Mouse (Mus musculus): Measurements from ENCODE around the gene Fbxl17. TPM values are rescaled to one million over a fixed set of nuclear protein-coding genes. Genes with fewer than 3 reads are reported as not detected.

Gene Fbxl17
- total and polyA plus RNA-seq, 3 experiments, result 5.0 to 9.7 TPM; not detected in 1

DNA sequence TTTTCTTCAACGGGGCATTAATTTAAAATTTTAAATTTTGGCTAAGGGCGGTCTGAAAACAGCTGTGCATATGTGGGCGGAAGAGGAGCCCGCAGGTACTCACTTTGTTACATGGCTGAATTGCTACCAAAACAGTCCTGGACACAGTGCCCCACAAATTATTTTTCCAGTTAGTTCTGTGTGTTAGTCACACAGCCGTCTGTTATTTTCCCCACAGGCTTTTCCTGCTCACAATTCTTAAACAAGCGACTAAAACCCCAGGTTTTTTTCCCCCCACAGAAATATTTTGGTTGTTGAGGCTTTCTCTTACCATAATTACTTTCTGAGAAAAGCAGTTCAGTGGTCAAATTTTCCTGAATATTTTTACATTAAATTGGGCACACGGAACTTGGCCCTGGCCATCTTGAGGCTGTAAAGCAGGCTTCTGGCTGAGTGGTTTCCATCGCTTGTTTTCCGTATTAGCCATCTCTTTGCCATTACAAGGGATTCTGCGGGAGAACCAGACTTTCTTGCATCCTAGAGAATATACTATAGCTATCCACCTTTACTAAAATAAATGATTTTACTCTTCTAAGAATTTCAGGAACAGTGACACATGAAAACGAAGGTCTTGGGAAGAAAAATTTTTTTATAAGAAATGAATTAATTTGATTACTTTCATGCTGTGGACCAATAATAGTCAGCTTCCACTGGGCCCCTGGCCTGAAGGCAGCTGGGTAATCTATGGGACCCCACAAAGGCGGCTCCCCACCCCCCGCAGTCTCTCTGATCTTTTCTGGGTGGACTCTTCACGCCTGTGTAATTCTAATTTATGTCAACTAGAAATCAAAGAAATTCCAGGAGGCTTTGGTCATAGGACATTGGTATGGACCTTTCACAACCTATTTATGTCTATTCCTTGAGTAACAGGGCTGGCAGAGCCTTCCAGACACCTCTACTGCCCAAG is 424.5 kb downstream of the Fbxl17 start:
- Histone ChIP-seq H3K9ac (ENCODE audit: control insufficient read depth, low read depth, low read length, poor library complexity, severe bottlenecking) (no peak overlapping the region), H3K9me3 (replicated peaks; ENCODE audit: insufficient read depth, low read length) (no peaks in the 10 kb centered on the region), H3K27me3 (ENCODE audit: control insufficient read depth in 1 of 2, insufficient read depth in 2 of 2, low read length in 2 of 2) (no peaks in the 10 kb centered on the region), H3K79me2 (ENCODE audit: control insufficient read depth, insufficient read depth, low read length, poor library complexity) (no peaks in the 10 kb centered on the region), H3K36me3 (ENCODE audit: control insufficient read depth in 1 of 2, insufficient read depth in 2 of 2, low read length in 2 of 2) (no peaks in the 10 kb centered on the region), H3K27ac (ENCODE audit: control insufficient read depth, low read depth, low read length) (no peak overlapping the region), H3K4me1 (ENCODE audit: control insufficient read depth in 1 of 2, insufficient read depth in 2 of 2, low read length in 2 of 2) (no peaks in the 10 kb centered on the region), H3K4me3 (ENCODE audit: control insufficient read depth in 1 of 2, insufficient read depth in 1 of 2, low read depth in 2 of 2, low read length in 2 of 2) (no peak overlapping the region)
- no peak for TF ChIP-seq ZNF384 (IDR thresholded peaks at IDR 0.05; ENCODE audit: low read depth, low read length)
- no peak for TF ChIP-seq POLR2AphosphoS2 (IDR thresholded peaks at IDR 0.05; ENCODE audit: low read length)
- TF ChIP-seq TCF12 (IDR thresholded peaks at IDR 0.05; ENCODE audit: low read depth, low read length), result no peak
- no peak for TF ChIP-seq GATA1 (IDR thresholded peaks at IDR 0.05; ENCODE audit: low read depth, low read length)
- TF ChIP-seq BHLHE40 (IDR thresholded peaks at IDR 0.05; ENCODE audit: borderline replicate concordance, low read depth, low read length), result no peak
- TF ChIP-seq CTCF (IDR thresholded peaks at IDR 0.05 in 2 of 3, conservative IDR thresholded peaks at IDR 0.05 in 1 of 3; ENCODE audit: control insufficient read depth in 1 of 3, insufficient read depth in 1 of 3, low read depth in 2 of 3, low read length in 3 of 3, poor library complexity in 1 of 3, severe bottlenecking in 1 of 3), result no peak
- no peak for TF ChIP-seq CHD2 (IDR thresholded peaks at IDR 0.05; ENCODE audit: low read length)
- TF ChIP-seq POLR2A (IDR thresholded peaks at IDR 0.05; ENCODE audit: control insufficient read depth in 1 of 2, insufficient read depth in 1 of 2, low read depth in 1 of 2, low read length in 2 of 2, poor library complexity in 1 of 2), result no peak
- no peak for TF ChIP-seq MYC (IDR thresholded peaks at IDR 0.05; ENCODE audit: low read depth, low read length)
- TF ChIP-seq MAX (IDR thresholded peaks at IDR 0.05; ENCODE audit: low read length), result no peak
- TF ChIP-seq ELF1 (IDR thresholded peaks at IDR 0.05; ENCODE audit: low read depth, low read length), result no peak
- TF ChIP-seq JUND (IDR thresholded peaks at IDR 0.05; ENCODE audit: low read depth, low read length), result no peak
- no peak for TF ChIP-seq MAZ (IDR thresholded peaks at IDR 0.05; ENCODE audit: low read depth, low read length)
- no peak for TF ChIP-seq KAT2A (conservative IDR thresholded peaks at IDR 0.05; ENCODE audit: low read depth, low read length)
- TF ChIP-seq ZC3H11A (IDR thresholded peaks at IDR 0.05; ENCODE audit: low read depth, low read length), result no peak
- no peak for TF ChIP-seq TBP (IDR thresholded peaks at IDR 0.05; ENCODE audit: low read depth, low read length)
- TF ChIP-seq SMC3 (IDR thresholded peaks at IDR 0.05; ENCODE audit: low read depth, low read length), result no peak
- TF ChIP-seq HCFC1 (IDR thresholded peaks at IDR 0.05; ENCODE audit: low read depth, low read length), result no peak
- no peak for TF ChIP-seq USF2 (IDR thresholded peaks at IDR 0.05; ENCODE audit: borderline replicate concordance in 1 of 2, insufficient read depth in 1 of 2, low read depth in 1 of 2, low read length in 2 of 2)
- no peak for TF ChIP-seq GABPA (IDR thresholded peaks at IDR 0.05; ENCODE audit: low read depth, low read length)
- no peak for DNase-seq (ENCODE audit: low read depth, low spot score)

DNA sequence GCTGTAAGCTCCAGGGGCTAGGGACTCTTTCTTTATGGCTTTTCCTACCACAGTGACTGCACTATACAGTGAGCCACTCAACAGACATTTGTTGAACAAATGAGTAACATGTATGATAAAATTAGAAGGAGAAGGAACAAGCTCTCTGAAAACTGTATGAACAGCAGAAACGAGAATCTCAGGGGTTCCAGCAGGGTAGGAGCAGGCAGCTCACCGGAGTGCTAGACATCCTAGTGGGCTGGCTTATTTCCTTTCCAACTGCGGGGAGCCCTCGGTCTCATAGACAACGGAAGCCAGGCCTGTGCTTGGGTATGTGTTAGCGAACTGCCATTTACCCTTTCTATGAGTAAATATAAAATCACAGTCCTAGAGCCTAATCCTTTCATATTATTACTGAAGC is 426.5 kb downstream of the Fbxl17 start:
- H3K36me3 ChIP-seq (ENCODE audit: control insufficient read depth in 1 of 2, insufficient read depth in 2 of 2, low read length in 2 of 2), result no peaks in the 10 kb centered on the region; a peak in 1 of 4 replicates
- no peak for DNase-seq (ENCODE audit: low read depth, low spot score)

More for the DNA sequence above, 426.5 kb downstream of the Fbxl17 start:
- TF ChIP-seq ETS1 (IDR thresholded peaks at IDR 0.05; ENCODE audit: low read depth, low read length) (no peak), TAL1 (IDR thresholded peaks at IDR 0.05; ENCODE audit: low read length) (no peak), MYB (IDR thresholded peaks at IDR 0.05; ENCODE audit: low read depth, low read length) (no peak), CHD2 (IDR thresholded peaks at IDR 0.05; ENCODE audit: low read length) (no peak)
- no peak overlapping the region for H3K9ac ChIP-seq (ENCODE audit: control insufficient read depth, low read depth, low read length, poor library complexity, severe bottlenecking)
- H3K4me3 ChIP-seq (ENCODE audit: control insufficient read depth in 1 of 2, insufficient read depth in 1 of 2, low read depth in 2 of 2, low read length in 2 of 2), result no peak overlapping the region
- H3K27ac ChIP-seq (ENCODE audit: control insufficient read depth, low read depth, low read length), result no peak overlapping the region
- H3K9me3 ChIP-seq (replicated peaks; ENCODE audit: insufficient read depth, low read length), result no peaks in the 10 kb centered on the region
- H3K27me3 ChIP-seq (ENCODE audit: control insufficient read depth in 1 of 2, insufficient read depth in 2 of 2, low read length in 2 of 2), result no peaks in the 10 kb centered on the region
- H3K79me2 ChIP-seq (ENCODE audit: control insufficient read depth, insufficient read depth, low read length, poor library complexity), result no peaks in the 10 kb centered on the region
- H3K4me1 ChIP-seq (ENCODE audit: control insufficient read depth in 1 of 2, insufficient read depth in 2 of 2, low read length in 2 of 2), result peaks cover 0 to 2% of the 10 kb centered on the region in 2 experiments; a peak in 1 of 4 replicates

All from MEL (cell line).